Mouse (Mus musculus): Measurements from ENCODE around the gene Bcas3. TPM values are rescaled to one million over a fixed set of nuclear protein-coding genes. Genes with fewer than 3 reads are reported as not detected.
"Not testable (repeated sequence)": the region's sequence is repeated elsewhere in the genome, so short reads cannot be mapped to it uniquely, and the experiment has no call there.

Bcas3 gene
- polyA plus RNA-seq, 1 experiment from 2014 or later, result 26.9 TPM

DNA sequence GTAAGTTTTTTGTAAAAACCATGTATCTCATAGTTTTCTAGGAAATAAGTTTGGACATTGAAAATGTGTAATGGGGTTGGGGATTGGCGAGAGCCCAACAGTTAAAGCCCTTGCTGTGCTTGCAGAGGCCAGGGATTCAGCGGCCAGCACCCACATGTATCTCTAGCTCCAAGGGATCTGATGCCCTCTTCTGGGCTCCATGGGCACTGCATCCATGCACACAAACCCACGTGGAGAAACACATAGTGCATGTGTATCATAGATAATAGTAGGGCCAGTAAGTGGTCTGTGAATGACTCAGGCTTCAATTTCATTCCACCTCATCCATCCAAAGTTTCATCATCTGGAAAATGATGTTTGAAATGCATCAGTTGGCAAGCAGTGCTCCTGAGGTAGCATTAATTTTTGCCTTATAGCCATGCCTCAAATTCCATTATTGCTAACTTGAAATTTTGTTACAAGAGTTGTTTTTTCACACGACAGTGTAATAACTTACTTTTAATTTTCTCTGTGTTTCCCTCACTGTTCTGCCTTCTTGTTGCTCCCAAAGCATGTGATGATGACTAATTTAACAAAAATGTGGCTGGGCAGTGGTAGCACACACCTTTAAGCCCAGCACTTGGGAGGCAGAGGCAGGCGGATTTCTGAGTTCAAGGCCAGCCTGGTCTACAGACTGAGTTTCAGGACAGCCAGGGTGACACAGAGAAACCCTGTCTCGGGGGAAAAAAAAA, 129.9 kb downstream of the Bcas3 start:
- no peaks in the 10 kb centered on the region for H3K79me2 ChIP-seq (ENCODE audit: inconsistent target)
- no peak overlapping the region for H3K4me3 ChIP-seq (ENCODE audit: inconsistent target)
- H3K36me3 ChIP-seq (ENCODE audit: inconsistent target), result no peaks in the 10 kb centered on the region
- WGBS (ENCODE audit: missing documents), result 90% methylated on average over 6 of the region's 6 CpGs
- no peak overlapping the region for H3K27ac ChIP-seq

DNA sequence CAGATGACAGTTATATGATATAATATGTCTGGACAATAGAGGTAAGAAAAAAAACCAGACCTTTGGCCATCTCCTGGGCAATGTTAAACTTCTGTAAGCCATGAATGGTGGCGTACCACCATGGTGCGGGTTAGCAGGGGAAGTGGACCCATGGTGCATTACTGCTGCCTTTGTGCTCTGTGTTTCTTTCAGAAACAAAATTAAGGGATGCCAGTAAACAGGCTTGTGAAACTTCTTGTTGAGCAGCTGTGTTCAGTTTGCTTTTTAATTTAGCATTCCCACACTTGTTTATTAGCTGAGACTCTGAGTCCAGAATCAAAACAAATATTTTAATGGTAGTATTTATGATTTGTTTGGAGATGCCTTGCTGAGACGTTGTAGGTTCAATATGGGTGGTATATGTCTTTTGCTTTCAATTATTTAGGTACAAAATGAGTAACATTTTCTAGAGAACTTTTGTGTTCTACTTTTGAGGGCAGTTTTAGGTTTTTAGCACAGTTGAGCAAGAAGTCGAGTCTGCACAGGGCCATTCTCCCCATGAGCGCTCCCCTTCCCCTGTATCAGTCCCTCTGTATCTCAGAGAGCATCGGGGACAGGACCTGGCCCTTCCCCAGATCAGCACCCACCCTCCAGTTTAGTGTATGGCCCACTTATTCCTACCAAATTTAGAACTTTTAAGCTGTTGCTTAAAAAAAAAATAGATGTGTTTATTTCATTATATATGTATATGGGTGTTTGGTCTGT, 132.4 kb downstream of the Bcas3 start:
- Histone ChIP-seq H3K4me3 (ENCODE audit: inconsistent target) (no peak overlapping the region), H3K79me2 (ENCODE audit: inconsistent target) (no peaks in the 10 kb centered on the region), H3K36me3 (ENCODE audit: inconsistent target) (no peaks in the 10 kb centered on the region), H3K27ac (no peak overlapping the region)
- WGBS (ENCODE audit: missing documents), result 97% methylated on average over 5 of the region's 6 CpGs

DNA sequence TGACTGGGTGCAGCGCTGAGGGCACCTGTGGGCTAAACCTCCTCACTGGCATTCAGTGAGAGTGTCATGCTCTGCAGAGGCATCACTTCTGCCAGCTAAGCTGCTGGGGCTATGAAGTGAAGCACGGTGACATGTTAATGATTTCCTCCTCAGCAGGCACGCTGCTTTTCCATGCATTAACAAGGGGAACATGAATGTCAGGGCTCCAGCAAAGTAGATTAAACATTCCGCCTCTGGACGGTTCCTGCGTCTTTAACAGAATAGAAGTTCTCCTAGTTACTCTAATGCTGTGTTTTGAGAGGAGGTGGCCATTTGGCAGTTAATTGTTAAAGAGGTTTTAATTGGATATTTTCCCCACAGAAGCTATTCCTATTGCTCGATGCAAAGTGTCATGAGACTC, 134.5 kb downstream of the Bcas3 start:
- no peak overlapping the region for H3K27ac ChIP-seq
- no peak overlapping the region for H3K4me3 ChIP-seq (ENCODE audit: inconsistent target)
- WGBS (ENCODE audit: missing documents), result 87% methylated on average over 7 of the region's 7 CpGs
- H3K36me3 ChIP-seq (ENCODE audit: inconsistent target), result no peaks in the 10 kb centered on the region
- H3K79me2 ChIP-seq (ENCODE audit: inconsistent target), result no peaks in the 10 kb centered on the region

DNA sequence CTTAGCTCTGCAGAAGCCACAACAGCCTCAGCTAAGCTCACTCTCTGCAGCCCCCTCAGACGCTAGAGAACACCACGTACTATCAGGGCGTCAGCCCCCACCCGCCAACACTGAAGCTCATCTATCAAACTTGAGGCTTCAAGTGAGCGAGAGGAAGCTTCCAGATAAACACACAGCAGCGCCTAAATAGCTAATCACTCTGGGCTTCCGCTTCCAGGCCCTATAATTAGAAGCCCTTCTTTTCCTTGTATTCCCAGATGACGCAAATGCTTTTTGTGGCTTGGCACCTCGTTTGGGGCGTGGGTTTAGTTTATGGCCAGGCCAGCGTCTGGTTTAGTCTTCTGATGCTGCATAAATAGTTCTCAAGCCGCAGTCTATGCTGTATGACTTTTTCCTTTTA, 139.3 kb downstream of the Bcas3 start:
- H3K36me3 ChIP-seq (ENCODE audit: inconsistent target), result no peaks in the 10 kb centered on the region
- no peaks in the 10 kb centered on the region for H3K79me2 ChIP-seq (ENCODE audit: inconsistent target)
- WGBS (ENCODE audit: missing documents), result 50% methylated on average over 10 of the region's 12 CpGs
- no peak overlapping the region for H3K4me3 ChIP-seq (ENCODE audit: inconsistent target)
- H3K27ac ChIP-seq, result no peak overlapping the region

DNA sequence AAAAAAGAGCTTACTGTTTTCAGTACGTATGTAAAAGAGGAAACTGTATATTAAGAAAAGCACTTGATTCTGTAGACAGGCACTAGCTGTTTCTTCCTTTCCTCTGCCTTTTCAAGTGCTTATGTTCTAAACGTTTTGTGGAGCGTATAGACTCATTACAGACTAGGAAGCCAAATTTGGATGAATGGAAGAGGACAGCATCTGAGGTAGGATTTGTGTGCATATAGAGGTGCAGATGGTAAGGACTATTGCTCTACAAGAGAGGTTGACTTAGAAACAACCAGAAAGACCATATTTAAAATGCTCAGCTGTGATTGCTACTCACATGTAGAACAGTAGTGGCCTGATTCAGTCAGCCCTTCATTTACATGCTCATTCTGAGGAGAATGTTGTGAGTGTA, 139.7 kb downstream of the Bcas3 start:
- Histone ChIP-seq H3K27ac (no peak overlapping the region), H3K79me2 (ENCODE audit: inconsistent target) (no peaks in the 10 kb centered on the region), H3K4me3 (ENCODE audit: inconsistent target) (no peak overlapping the region), H3K36me3 (ENCODE audit: inconsistent target) (no peaks in the 10 kb centered on the region)
- WGBS (ENCODE audit: missing documents), result 60% methylated on average over 3 of the region's 3 CpGs

DNA sequence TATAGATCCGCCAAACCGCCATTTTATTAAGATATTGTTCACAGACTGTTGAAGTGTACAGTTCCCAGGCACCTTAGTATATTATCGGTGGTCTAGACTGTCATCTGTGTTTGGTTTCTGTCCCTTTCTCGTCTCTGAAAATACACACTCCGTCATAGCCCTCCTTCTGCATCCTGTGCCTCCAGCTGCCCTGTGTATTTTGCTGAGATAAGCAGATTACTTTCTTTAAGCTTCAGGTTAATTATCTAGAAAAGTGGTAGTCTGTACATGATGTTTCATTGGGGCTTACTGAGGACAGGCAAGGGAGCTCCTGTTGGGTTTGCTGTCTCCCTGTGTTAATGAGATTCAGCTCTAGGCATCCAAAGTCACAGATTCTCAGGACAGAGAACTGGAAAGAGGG, 146.6 kb downstream of the Bcas3 start:
- WGBS (ENCODE audit: missing documents), result 98% methylated on average over 5 of the region's 5 CpGs
- H3K79me2 ChIP-seq (ENCODE audit: inconsistent target), result no peaks in the 10 kb centered on the region

DNA sequence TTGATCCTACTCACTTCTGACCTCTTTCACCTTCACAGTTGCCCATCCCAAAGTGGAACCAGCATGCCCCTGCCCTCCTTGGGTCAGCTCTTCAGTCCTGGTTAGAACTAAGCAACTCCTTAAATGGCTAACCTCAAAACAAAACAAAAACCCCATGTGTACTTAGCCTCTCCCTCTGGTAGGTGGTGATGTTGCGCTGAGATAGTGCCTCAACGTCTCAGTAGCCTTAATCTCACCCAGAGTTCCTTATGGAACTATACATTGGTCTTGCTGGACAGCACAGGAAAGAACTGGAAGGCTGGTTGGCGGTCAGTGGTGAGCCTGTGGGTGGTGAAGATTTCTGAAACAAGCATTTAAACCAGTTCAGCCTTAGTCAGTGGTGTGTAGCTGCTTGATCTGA, 149.1 kb downstream of the Bcas3 start:
- WGBS (ENCODE audit: missing documents), result 93% methylated on average over 3 of the region's 3 CpGs
- no peaks in the 10 kb centered on the region for H3K79me2 ChIP-seq (ENCODE audit: inconsistent target)
- no peak overlapping the region for H3K27ac ChIP-seq
- H3K36me3 ChIP-seq (ENCODE audit: inconsistent target), result no peaks in the 10 kb centered on the region
- H3K4me3 ChIP-seq (ENCODE audit: inconsistent target), result no peak overlapping the region

More for the DNA sequence above, 146.6 kb downstream of the Bcas3 start:
- no peaks in the 10 kb centered on the region for H3K36me3 ChIP-seq (ENCODE audit: inconsistent target)
- H3K27ac ChIP-seq, result no peak overlapping the region
- no peak overlapping the region for H3K4me3 ChIP-seq (ENCODE audit: inconsistent target)

DNA sequence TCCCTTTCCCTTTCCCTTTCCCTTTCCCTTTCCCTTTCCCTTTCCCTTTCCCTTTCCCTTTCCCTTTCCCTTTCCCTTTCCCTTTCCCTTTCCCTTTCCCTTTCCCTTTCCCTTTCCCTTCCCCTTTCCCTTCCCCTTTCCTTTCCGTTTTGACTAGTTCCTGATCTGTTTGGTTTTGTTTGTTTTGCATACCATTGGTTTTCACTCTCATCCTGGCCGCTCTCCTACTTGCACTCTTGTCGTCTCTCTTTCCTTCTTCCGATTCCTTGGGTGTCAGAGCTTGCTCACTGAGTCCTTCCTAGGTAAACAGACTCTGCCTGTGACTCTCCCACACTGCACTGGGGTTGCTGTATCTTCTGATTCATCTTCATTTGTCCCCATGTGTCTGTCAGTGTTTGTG, 151.8 kb downstream of the Bcas3 start:
- H3K36me3 ChIP-seq (ENCODE audit: inconsistent target); H3K4me3 ChIP-seq (ENCODE audit: inconsistent target); H3K79me2 ChIP-seq (ENCODE audit: inconsistent target); H3K27ac ChIP-seq: not testable (repeated sequence)
- 90% methylated on average over 4 of the region's 4 CpGs for WGBS (ENCODE audit: missing documents)

DNA sequence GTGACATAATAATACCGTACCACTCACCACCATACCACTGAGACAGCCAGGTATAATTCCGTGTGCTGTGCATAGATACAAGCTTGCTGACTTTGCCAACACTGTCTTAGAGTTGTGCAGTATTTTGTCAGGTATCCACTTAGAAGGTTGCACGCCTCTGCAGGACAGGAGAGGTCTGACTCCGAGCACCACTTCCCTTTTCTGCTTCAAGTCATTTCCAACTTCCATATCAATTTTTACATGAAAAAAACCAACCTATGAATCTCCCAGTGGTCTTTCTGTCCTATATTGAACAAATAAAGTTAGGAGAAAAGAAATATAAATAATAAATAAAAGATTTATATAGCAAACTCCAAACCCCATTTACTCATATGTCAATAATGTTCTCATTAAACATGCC, 152.8 kb downstream of the Bcas3 start:
- H3K27ac ChIP-seq, result no peak overlapping the region

DNA sequence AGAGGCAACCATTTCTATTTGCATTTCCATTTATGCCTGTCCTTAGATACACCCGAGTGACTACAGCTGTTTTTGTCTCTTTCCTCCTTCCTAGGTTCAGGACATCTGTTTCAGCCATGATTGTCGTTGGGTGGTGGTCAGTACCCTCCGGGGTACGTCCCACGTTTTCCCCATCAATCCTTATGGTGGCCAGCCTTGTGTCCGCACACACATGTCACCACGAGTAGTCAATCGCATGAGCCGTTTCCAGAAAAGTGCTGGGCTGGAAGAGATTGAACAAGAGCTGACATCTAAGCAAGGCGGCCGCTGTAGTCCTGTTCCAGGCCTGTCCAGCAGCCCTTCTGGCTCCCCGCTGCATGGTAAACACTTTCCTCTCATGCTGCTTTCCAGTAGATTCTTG, 156.4 kb downstream of the Bcas3 start:
- Histone ChIP-seq H3K4me3 (ENCODE audit: inconsistent target) (no peak overlapping the region), H3K79me2 (ENCODE audit: inconsistent target) (no peaks in the 10 kb centered on the region), H3K36me3 (ENCODE audit: inconsistent target) (no peaks in the 10 kb centered on the region), H3K27ac (no peak overlapping the region)
- WGBS (ENCODE audit: missing documents), result 93% methylated on average over 12 of the region's 12 CpGs

More for the DNA sequence above, 152.8 kb downstream of the Bcas3 start:
- H3K36me3 ChIP-seq (ENCODE audit: inconsistent target), result no peaks in the 10 kb centered on the region
- no peak overlapping the region for H3K4me3 ChIP-seq (ENCODE audit: inconsistent target)
- WGBS (ENCODE audit: missing documents), result 59% methylated on average over 4 of the region's 4 CpGs
- H3K79me2 ChIP-seq (ENCODE audit: inconsistent target), result no peaks in the 10 kb centered on the region

DNA sequence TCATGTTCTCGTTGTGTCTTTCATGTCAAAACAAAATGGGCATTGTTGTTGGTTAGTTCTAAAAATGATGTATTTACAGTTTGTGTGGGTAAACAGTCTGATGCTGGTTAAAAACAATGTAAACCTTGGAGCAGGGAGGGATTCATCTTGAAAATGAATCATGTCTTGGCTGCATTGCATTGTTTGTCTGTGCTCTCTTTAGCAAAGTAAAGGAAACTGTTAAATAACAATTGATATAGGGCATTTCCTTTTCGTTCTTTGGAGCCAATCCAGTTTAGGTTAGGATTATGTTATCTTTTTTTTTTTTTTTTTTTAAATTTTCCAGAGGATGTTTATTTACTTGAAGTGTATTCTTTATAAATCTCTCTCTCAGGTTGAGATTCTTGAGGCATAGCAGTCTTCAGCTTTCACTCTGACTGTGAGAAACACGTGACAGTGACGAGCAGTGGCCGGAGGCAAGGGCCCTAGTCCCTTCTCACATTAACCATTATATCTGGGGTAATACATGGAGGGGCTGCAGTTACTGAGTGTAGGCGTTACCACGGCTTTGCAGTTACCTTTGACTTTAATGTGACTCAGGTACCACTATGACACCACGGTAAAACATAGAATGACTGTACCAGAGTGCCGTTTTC, 158.4 kb downstream of the Bcas3 start:
- Histone ChIP-seq H3K27ac (no peak overlapping the region), H3K36me3 (ENCODE audit: inconsistent target) (no peaks in the 10 kb centered on the region), H3K79me2 (ENCODE audit: inconsistent target) (no peaks in the 10 kb centered on the region), H3K4me3 (ENCODE audit: inconsistent target) (no peak overlapping the region)
- 93% methylated on average over 9 of the region's 9 CpGs for WGBS (ENCODE audit: missing documents)

DNA sequence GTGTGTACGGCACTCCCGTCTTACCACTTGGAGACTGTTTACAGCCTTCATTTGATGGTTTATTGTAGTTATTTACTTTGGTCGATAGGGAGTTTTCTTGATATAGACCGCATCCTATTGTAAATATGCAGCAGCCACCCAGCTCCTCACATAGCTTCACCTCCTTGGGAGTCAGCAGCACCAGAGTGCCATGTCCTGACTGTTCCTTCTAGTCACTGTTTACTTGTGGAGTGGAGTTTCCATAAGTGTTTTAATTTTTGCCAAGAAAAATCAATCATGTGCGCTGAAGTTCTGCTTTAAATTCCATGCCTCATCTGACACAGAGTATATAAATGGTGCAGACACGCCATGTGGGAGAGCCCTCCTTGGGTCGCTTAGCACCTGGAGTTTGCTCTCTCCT, 163.8 kb downstream of the Bcas3 start:
- WGBS (ENCODE audit: missing documents), result 96% methylated on average over 7 of the region's 7 CpGs

DNA sequence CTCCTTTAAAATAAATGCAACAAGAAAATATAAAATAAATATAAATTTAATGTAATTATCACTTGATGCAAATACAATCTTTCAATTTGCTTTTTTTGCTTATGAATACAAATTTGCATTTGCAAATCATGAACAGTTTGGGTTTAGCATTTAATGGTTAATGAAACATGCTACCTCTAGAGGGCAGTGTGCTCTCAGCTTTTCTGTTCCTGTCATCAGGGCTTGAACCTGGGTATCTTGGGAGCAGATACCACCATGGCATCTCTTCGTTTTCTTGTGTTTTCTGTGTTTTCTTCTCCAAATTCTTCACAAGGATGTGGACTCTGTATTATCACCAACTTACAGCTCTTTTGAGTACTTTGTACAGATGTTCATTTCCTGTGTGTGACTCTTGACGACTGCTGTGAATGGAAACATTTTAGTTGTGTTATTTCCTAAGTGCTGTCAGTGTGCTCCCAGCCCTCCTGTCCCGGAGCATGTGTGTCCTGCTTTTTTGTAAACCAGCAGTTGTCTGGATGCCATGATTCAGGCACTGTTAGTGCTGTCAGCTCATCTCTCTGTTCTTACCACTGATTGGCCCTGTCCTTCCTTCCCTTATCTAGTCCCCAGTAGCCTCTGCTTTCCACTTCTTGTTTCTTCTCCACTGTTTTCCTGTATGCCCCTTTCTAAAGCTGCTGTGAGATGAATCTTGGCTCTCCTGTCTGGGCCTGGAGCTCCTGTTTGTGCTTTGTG, 165.2 kb downstream of the Bcas3 start:
- H3K79me2 ChIP-seq (ENCODE audit: inconsistent target), result no peaks in the 10 kb centered on the region
- no peak overlapping the region for H3K4me3 ChIP-seq (ENCODE audit: inconsistent target)
- H3K36me3 ChIP-seq (ENCODE audit: inconsistent target), result no peaks in the 10 kb centered on the region
- 55% methylated on average over 3 of the region's 3 CpGs for WGBS (ENCODE audit: missing documents)
- H3K27ac ChIP-seq, result peak overlapping the region; percentile 8; the same call in 1 of the 2 replicates

More for the DNA sequence above, 163.8 kb downstream of the Bcas3 start:
- no peak overlapping the region for H3K4me3 ChIP-seq (ENCODE audit: inconsistent target)
- H3K36me3 ChIP-seq (ENCODE audit: inconsistent target), result no peaks in the 10 kb centered on the region
- no peaks in the 10 kb centered on the region for H3K79me2 ChIP-seq (ENCODE audit: inconsistent target)
- no peak overlapping the region for H3K27ac ChIP-seq

DNA sequence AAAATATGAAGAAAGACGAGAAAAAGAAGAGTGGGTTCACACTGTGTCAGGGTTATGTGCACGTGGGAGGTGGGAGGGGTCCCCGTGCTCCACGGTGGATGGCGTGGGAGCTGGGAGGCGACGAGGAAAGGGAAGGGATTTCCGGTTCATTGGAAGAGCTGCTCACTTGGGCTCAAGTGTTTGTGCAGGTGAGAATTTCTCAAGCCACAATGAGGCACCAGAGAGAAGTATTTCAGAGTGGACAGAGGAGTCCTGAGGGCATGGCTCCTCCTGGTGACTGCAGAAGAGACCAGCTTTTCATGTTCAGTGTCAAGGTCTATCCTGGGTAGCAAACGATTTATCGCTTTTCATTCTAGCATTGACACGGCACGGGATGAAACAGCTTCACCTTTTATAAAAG, 167.3 kb downstream of the Bcas3 start:
- Histone ChIP-seq H3K4me3 (ENCODE audit: inconsistent target) (no peak overlapping the region), H3K27ac (peak overlapping the region; percentile 49), H3K36me3 (ENCODE audit: inconsistent target) (no peaks in the 10 kb centered on the region), H3K79me2 (ENCODE audit: inconsistent target) (no peaks in the 10 kb centered on the region)
- 93% methylated on average over 12 of the region's 12 CpGs for WGBS (ENCODE audit: missing documents)

All from macrophage (primary cell).